Comparison of ENCODE assay signal across 8 mouse cellular contexts in genomic region chr10:78009945-78010293, GRCm38 (mm10). TPM values are rescaled to one million over a fixed set of nuclear protein-coding genes. Genes with fewer than 3 reads are reported as not detected.
DNase-seq lines count a peak whose midpoint lies in the region; ATAC-seq and TF ChIP-seq lines count a peak whose summit lies in the region.

Gene Pfkl (minus strand): TSS chr10:78010083.

- intact Hi-C loops in heart, adult 2 months (cut with DNase I) = loop anchor here (2.0 kb wide), 1 partner anchor 25 kb away; no protein-coding TSS in a partner anchor

- TF ChIP-seq CTCF in heart, adult 2 months (IDR thresholded peaks at IDR 0.05) = no peak
- no peak for TF ChIP-seq CTCF in Patski (IDR thresholded peaks at IDR 0.05)

- no peaks in the 10 kb centered on the region for H3K27me3 ChIP-seq in heart, adult 2 months (ENCODE audit: control insufficient read depth, insufficient read depth, low read length)
- H3K27me3 ChIP-seq in Patski = no peaks in the 10 kb centered on the region
- H3K27me3 ChIP-seq in forebrain, embryonic 15.5 days = no peaks in the 10 kb centered on the region
- H3K27me3 ChIP-seq in intestine, embryonic 16.5 days (replicated peaks; ENCODE audit: control insufficient read depth, insufficient read depth, low read length) = no peaks in the 10 kb centered on the region
- 0 out of 2 replicates have a peak, but pooled peaks cover 2% of the 10 kb centered on the region for H3K27me3 ChIP-seq in midbrain, embryonic 13.5 days

- H3K27ac ChIP-seq in heart, adult 2 months = peak within 1 kb of the TSS; percentile 96
- H3K27ac ChIP-seq in forebrain, embryonic 15.5 days (replicated peaks) = peak within 1 kb of the TSS; percentile 95
- peak within 1 kb of the TSS; percentile 97 for H3K27ac ChIP-seq in intestine, embryonic 16.5 days (ENCODE audit: low read length)
- H3K27ac ChIP-seq in midbrain, embryonic 13.5 days = peak within 1 kb of the TSS; percentile 95

- POLR2A ChIA-PET in Patski (lab: Charles Lee) = interaction anchor here (0.6 to 2.9 kb wide), 7 partner anchors 9 to 473 kb away, joined by 3 to 8 read pairs (median 3); no protein-coding TSS in a partner anchor

- TF ChIP-seq EP300 in heart, adult 2 months (IDR thresholded peaks at IDR 0.05; ENCODE audit: insufficient read depth, low read depth, low read length) = no peak; the same call in 1 of the 2 replicates

- ATAC-seq in Patski = peak; percentile 9
- no peak for ATAC-seq in forebrain, embryonic 15.5 days (replicated peaks)
- peak; percentile 10 for ATAC-seq in intestine, embryonic 16.5 days
- ATAC-seq in midbrain, embryonic 13.5 days = 0 out of 2 replicates have a peak, but pooled peaks have one; percentile 1

- H3K4me2 ChIP-seq in forebrain, embryonic 15.5 days (replicated peaks) = peak within 1 kb of the TSS; percentile 81
- peak within 1 kb of the TSS; percentile 82 for H3K4me2 ChIP-seq in intestine, embryonic 16.5 days (ENCODE audit: low read depth, low read length)
- peak within 1 kb of the TSS; percentile 87 for H3K4me2 ChIP-seq in midbrain, embryonic 13.5 days (replicated peaks)

- no peak for TF ChIP-seq POLR2A in heart, adult 2 months (IDR thresholded peaks at IDR 0.05; ENCODE audit: insufficient read depth, low read depth, low read length)

- no peak for DNase-seq in heart, adult 2 months
- no peak for DNase-seq in heart, adult 9 months (ENCODE audit: low spot score in 2 of 2)
- peak; percentile 9 for DNase-seq in Patski (ENCODE audit: low read depth, low spot score)
- DNase-seq in thymus, postnatal 14 days = no peak
- DNase-seq in cerebellum, adult 9-10 months = no peak

- H3K9ac ChIP-seq in heart, adult 2 months (ENCODE audit: low read depth, low read length) = peak within 1 kb of the TSS; percentile 87
- peak within 1 kb of the TSS; percentile 92 for H3K9ac ChIP-seq in forebrain, embryonic 15.5 days (replicated peaks)
- H3K9ac ChIP-seq in intestine, embryonic 16.5 days (ENCODE audit: low read depth, low read length) = peak within 1 kb of the TSS; percentile 84
- peak within 1 kb of the TSS; percentile 89 for H3K9ac ChIP-seq in midbrain, embryonic 13.5 days (replicated peaks)

- peak within 1 kb of the TSS; percentile 66 for H3K4me3 ChIP-seq in heart, adult 2 months
- peak within 1 kb of the TSS; percentile 95 for H3K4me3 ChIP-seq in forebrain, embryonic 15.5 days
- peak within 1 kb of the TSS; percentile 69 for H3K4me3 ChIP-seq in intestine, embryonic 16.5 days (ENCODE audit: low read length)
- H3K4me3 ChIP-seq in midbrain, embryonic 13.5 days (replicated peaks) = peak within 1 kb of the TSS; percentile 81

- peaks cover 3% of the 10 kb centered on the region; the same call in 1 of the 2 replicates for H3K79me2 ChIP-seq in heart, adult 2 months (replicated peaks; ENCODE audit: control insufficient read depth, insufficient read depth, low read length)

- H3K9me3 ChIP-seq in forebrain, embryonic 15.5 days = no peaks in the 10 kb centered on the region
- no peaks in the 10 kb centered on the region for H3K9me3 ChIP-seq in intestine, embryonic 16.5 days (ENCODE audit: control insufficient read depth, low read length)
- H3K9me3 ChIP-seq in midbrain, embryonic 13.5 days = peaks cover 2% of the 10 kb centered on the region; the same call in 1 of the 2 replicates

- H3K36me3 ChIP-seq in heart, adult 2 months (ENCODE audit: control insufficient read depth, insufficient read depth, low read length) = no peaks in the 10 kb centered on the region
- H3K36me3 ChIP-seq in forebrain, embryonic 15.5 days = no peaks in the 10 kb centered on the region
- H3K36me3 ChIP-seq in intestine, embryonic 16.5 days (ENCODE audit: control insufficient read depth, insufficient read depth, low read length) = no peaks in the 10 kb centered on the region
- no peaks in the 10 kb centered on the region for H3K36me3 ChIP-seq in midbrain, embryonic 13.5 days

- in situ Hi-C loops in Patski (cut with MboI; ENCODE audit: low pct_unique_long_range_greater_than_20kb) = no loop called here

- WGBS in heart, adult 2 months = under 1% methylated on average over 9 of the region's 9 CpGs
- WGBS in forebrain, embryonic 15.5 days = 1% methylated on average over 9 of the region's 9 CpGs
- WGBS in intestine, embryonic 16.5 days = 1% methylated on average over 9 of the region's 9 CpGs
- 0% methylated on average over 9 of the region's 9 CpGs for WGBS in midbrain, embryonic 13.5 days

- CTCF ChIA-PET in Patski (lab: Charles Lee) = interaction anchor here (1.1 to 2.3 kb wide), 3 partner anchors 9 to 18 kb away, joined by 4 to 8 read pairs (median 4); no protein-coding TSS in a partner anchor

- peaks cover 9% of the 10 kb centered on the region for H3K4me1 ChIP-seq in heart, adult 2 months (ENCODE audit: control insufficient read depth, insufficient read depth, low read length)
- peaks cover 28% of the 10 kb centered on the region for H3K4me1 ChIP-seq in forebrain, embryonic 15.5 days
- peaks cover 33% of the 10 kb centered on the region for H3K4me1 ChIP-seq in intestine, embryonic 16.5 days (ENCODE audit: control insufficient read depth, insufficient read depth, low read length)
- H3K4me1 ChIP-seq in midbrain, embryonic 13.5 days (replicated peaks) = peaks cover 36% of the 10 kb centered on the region

RNA-seq across cellular contexts. Expression of gene Pfkl, which starts in this region (rescaled TPM):
- 100 to 1,000 TPM; 109 to 115 TPM for total RNA-seq in heart, adult 2 months (2021)
- polyA plus RNA-seq in heart, adult 2 months (2012; rRNA removed) = 101 and 156 TPM in 2 replicates
- polyA plus RNA-seq in Patski (2021) = 131 TPM
- 105 and 107 TPM in 2 replicates for polyA plus RNA-seq in forebrain, embryonic 15.5 days (2015; fragmentation: Nextera tagmentation; extraction: Ambion mirVana)
- polyA plus RNA-seq in intestine, embryonic 16.5 days (2015; fragmentation: Nextera tagmentation; extraction: Ambion mirVana) = 282 and 298 TPM in 2 replicates
- 96.9 and 106 TPM in 2 replicates for polyA plus RNA-seq in midbrain, embryonic 13.5 days (2015; fragmentation: Nextera tagmentation; extraction: Ambion mirVana)
